Comparison of ENCODE assay signal across 13 mouse cellular contexts in the genomic region with DNA sequence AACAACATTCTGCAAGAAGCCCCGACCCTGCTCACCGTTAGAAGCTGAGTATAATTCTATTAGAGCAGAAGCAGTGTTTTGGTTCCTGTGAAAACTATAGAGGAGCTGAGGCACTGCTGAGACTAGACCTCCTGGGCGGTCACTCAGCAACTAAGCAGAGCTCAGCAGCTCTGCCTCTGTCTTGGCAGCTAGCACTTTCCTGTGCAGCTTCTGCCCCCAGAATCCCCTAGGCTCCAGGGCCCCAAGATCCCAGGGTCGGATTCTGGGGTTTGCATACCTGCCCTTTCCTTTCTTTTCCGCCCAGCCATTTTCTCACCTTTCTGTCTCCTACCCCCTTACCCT. TPM values are rescaled to one million over a fixed set of nuclear protein-coding genes. Genes with fewer than 3 reads are reported as not detected.
A peak's percentile ranks its signal among the peaks of the same experiment; 100 is the strongest.
DNase-seq lines count a peak whose midpoint lies in the region; ATAC-seq and TF ChIP-seq lines count a peak whose summit lies in the region.
"Had no signal": no experiment of that assay in that cellular context is flagged by ENCODE, and none has a peak within 500 bp of the region (broad histone marks: within the 10 kb centered on the region; RNA-seq: fewer than 3 reads in every experiment).

No protein-coding gene starts in this region.

- H3K4me3 ChIP-seq in forebrain, embryonic 11.5 days (ENCODE audit: low read depth, low read length), result 0 out of 2 replicates have a peak overlapping the region, but pooled peaks have one; percentile 29
- H3K4me3 ChIP-seq in forebrain, embryonic 14.5 days (ENCODE audit: low read depth, low read length), result no peak overlapping the region
- peak overlapping the region; percentile 54 for H3K4me3 ChIP-seq in midbrain, embryonic 10.5 days
- no peak overlapping the region for H3K4me3 ChIP-seq in midbrain, postnatal 0 days (ENCODE audit: low read depth, low read length)
- no peak overlapping the region for H3K4me3 ChIP-seq in limb, embryonic 11.5 days (ENCODE audit: low read depth, low read length)
- H3K4me3 ChIP-seq in neural tube, embryonic 13.5 days, result no peak overlapping the region

- no peak for ATAC-seq in forebrain, embryonic 11.5 days (replicated peaks; ENCODE audit: low FRiP score)
- no peak for ATAC-seq in forebrain, embryonic 14.5 days
- ATAC-seq in midbrain, postnatal 0 days (ENCODE audit: low FRiP score), result no peak
- no peak for ATAC-seq in limb, embryonic 11.5 days (ENCODE audit: insufficient number of reproducible peaks, low FRiP score, low TSS enrichment, low read depth)
- no peak for ATAC-seq in neural tube, embryonic 13.5 days (ENCODE audit: low read depth)
- ATAC-seq: activated CD4-positive, CD25-positive, alpha-beta regulatory T cell, adult 4 months; inflammation-experienced regulatory T-cells, adult 6 months had no signal

- 2% methylated on average over 5 of the region's 5 CpGs for WGBS in forebrain, embryonic 11.5 days
- WGBS in forebrain, embryonic 14.5 days, result 18% methylated on average over 5 of the region's 5 CpGs
- 1% methylated on average over 5 of the region's 5 CpGs for WGBS in midbrain, embryonic 10.5 days
- WGBS in midbrain, postnatal 0 days, result 22% methylated on average over 5 of the region's 5 CpGs
- 4% methylated on average over 5 of the region's 5 CpGs for WGBS in limb, embryonic 11.5 days
- 9% methylated on average over 5 of the region's 5 CpGs for WGBS in neural tube, embryonic 13.5 days

- DNase-seq in forebrain, embryonic 11.5 days (ENCODE audit: low spot score), result peak; percentile 57
- no peak for DNase-seq in forebrain, embryonic 14.5 days (ENCODE audit: low spot score)
- DNase-seq in midbrain, embryonic 10.5 days (ENCODE audit: low spot score), result peak; percentile 51
- DNase-seq in midbrain, postnatal 0 days (ENCODE audit: low spot score), result no peak
- DNase-seq in limb, embryonic 11.5 days (ENCODE audit: low spot score), result peak; percentile 52
- DNase-seq in Muller cell, postnatal 12 days (ENCODE audit: inconsistent ontology term), result no peak
- no peak for DNase-seq in urinary bladder, postnatal 4 days (ENCODE audit: low spot score in 2 of 2)
- DNase-seq: cerebellum, adult 8-10 months had no signal

- peak overlapping the region; percentile 60; the same call in 1 of the 2 replicates for H3K9ac ChIP-seq in forebrain, embryonic 11.5 days (ENCODE audit: low read length)
- no peak overlapping the region for H3K9ac ChIP-seq in forebrain, embryonic 14.5 days (ENCODE audit: low read length)
- no peak overlapping the region for H3K9ac ChIP-seq in midbrain, postnatal 0 days (replicated peaks; ENCODE audit: low read length, poor library complexity, severe bottlenecking)
- 0 out of 2 replicates have a peak overlapping the region, but pooled peaks have one; percentile 1 for H3K9ac ChIP-seq in limb, embryonic 11.5 days (ENCODE audit: low read length)
- no peak overlapping the region for H3K9ac ChIP-seq in neural tube, embryonic 13.5 days

- 0 out of 2 replicates have a peak overlapping the region, but pooled peaks have one; percentile 41 for H3K27ac ChIP-seq in forebrain, embryonic 11.5 days (ENCODE audit: low read depth, low read length)
- H3K27ac ChIP-seq in forebrain, embryonic 14.5 days (ENCODE audit: low read depth, low read length), result no peak overlapping the region
- peak overlapping the region; percentile 84 for H3K27ac ChIP-seq in midbrain, embryonic 10.5 days (replicated peaks)
- no peak overlapping the region for H3K27ac ChIP-seq in midbrain, postnatal 0 days (ENCODE audit: low read depth, low read length)
- peak overlapping the region; percentile 68 for H3K27ac ChIP-seq in limb, embryonic 11.5 days (replicated peaks; ENCODE audit: low read depth, low read length)
- H3K27ac ChIP-seq in neural tube, embryonic 13.5 days (replicated peaks), result no peak overlapping the region
- H3K27ac ChIP-seq: left cerebral cortex, adult 2 months had no signal

- H3K9me3 ChIP-seq in forebrain, embryonic 11.5 days (ENCODE audit: control insufficient read depth, low read length), result no peaks in the 10 kb centered on the region
- no peaks in the 10 kb centered on the region for H3K9me3 ChIP-seq in forebrain, embryonic 14.5 days (replicated peaks; ENCODE audit: control insufficient read depth, low read length)
- H3K9me3 ChIP-seq in midbrain, embryonic 10.5 days (replicated peaks), result no peaks in the 10 kb centered on the region
- no peaks in the 10 kb centered on the region for H3K9me3 ChIP-seq in midbrain, postnatal 0 days (ENCODE audit: low read length)
- no peaks in the 10 kb centered on the region for H3K9me3 ChIP-seq in limb, embryonic 11.5 days (ENCODE audit: control insufficient read depth, low read length)
- no peaks in the 10 kb centered on the region for H3K9me3 ChIP-seq in neural tube, embryonic 13.5 days

- H3K4me1 ChIP-seq in forebrain, embryonic 11.5 days (replicated peaks; ENCODE audit: control insufficient read depth, insufficient read depth, low read length), result peaks cover 15% of the 10 kb centered on the region; the same call in 1 of the 2 replicates
- H3K4me1 ChIP-seq in forebrain, embryonic 14.5 days (ENCODE audit: control insufficient read depth, insufficient read depth, low read length), result peaks cover 6% of the 10 kb centered on the region
- peaks cover 63% of the 10 kb centered on the region for H3K4me1 ChIP-seq in midbrain, embryonic 10.5 days
- no peaks in the 10 kb centered on the region for H3K4me1 ChIP-seq in midbrain, postnatal 0 days (ENCODE audit: insufficient read depth, low read length)
- H3K4me1 ChIP-seq in limb, embryonic 11.5 days (ENCODE audit: control insufficient read depth, insufficient read depth, low read length), result peaks cover 9% of the 10 kb centered on the region
- H3K4me1 ChIP-seq in neural tube, embryonic 13.5 days (replicated peaks), result peaks cover 40% of the 10 kb centered on the region

- peak overlapping the region; percentile 53; the same call in 1 of the 2 replicates for H3K4me2 ChIP-seq in forebrain, embryonic 11.5 days (ENCODE audit: low read depth, low read length, severe bottlenecking)
- H3K4me2 ChIP-seq in forebrain, embryonic 14.5 days (ENCODE audit: low read length), result no peak overlapping the region
- no peak overlapping the region for H3K4me2 ChIP-seq in midbrain, postnatal 0 days (ENCODE audit: low read depth, low read length, poor library complexity, severe bottlenecking)
- H3K4me2 ChIP-seq in limb, embryonic 11.5 days (ENCODE audit: low read depth, severe bottlenecking), result peak overlapping the region; percentile 53
- H3K4me2 ChIP-seq in neural tube, embryonic 13.5 days, result peak overlapping the region; percentile 54

- no peaks in the 10 kb centered on the region for H3K36me3 ChIP-seq in forebrain, embryonic 11.5 days (ENCODE audit: control insufficient read depth, insufficient read depth, low read length)
- no peaks in the 10 kb centered on the region for H3K36me3 ChIP-seq in forebrain, embryonic 14.5 days (ENCODE audit: control insufficient read depth, insufficient read depth, low read length)
- no peaks in the 10 kb centered on the region for H3K36me3 ChIP-seq in midbrain, embryonic 10.5 days
- H3K36me3 ChIP-seq in midbrain, postnatal 0 days (ENCODE audit: insufficient read depth, low read length), result no peaks in the 10 kb centered on the region
- H3K36me3 ChIP-seq in limb, embryonic 11.5 days (ENCODE audit: control insufficient read depth, insufficient read depth, low read length), result no peaks in the 10 kb centered on the region
- no peaks in the 10 kb centered on the region for H3K36me3 ChIP-seq in neural tube, embryonic 13.5 days

- H3K27me3 ChIP-seq in forebrain, embryonic 11.5 days (ENCODE audit: control insufficient read depth, insufficient read depth, low read length), result no peaks in the 10 kb centered on the region
- peaks cover 19% of the 10 kb centered on the region for H3K27me3 ChIP-seq in forebrain, embryonic 14.5 days (replicated peaks; ENCODE audit: control insufficient read depth, insufficient read depth, low read length)
- no peaks in the 10 kb centered on the region for H3K27me3 ChIP-seq in midbrain, embryonic 10.5 days (ENCODE audit: low read depth, poor library complexity, severe bottlenecking)
- H3K27me3 ChIP-seq in midbrain, postnatal 0 days (ENCODE audit: insufficient read depth, low read length), result peaks cover 6% of the 10 kb centered on the region
- H3K27me3 ChIP-seq in limb, embryonic 11.5 days (ENCODE audit: control insufficient read depth, insufficient read depth, low read length), result no peaks in the 10 kb centered on the region
- H3K27me3 ChIP-seq in neural tube, embryonic 13.5 days, result peaks cover 20% of the 10 kb centered on the region

- TF ChIP-seq CTCF in midbrain, postnatal 0 days (IDR thresholded peaks at IDR 0.05), result no peak

RNA-seq across cellular contexts. Expression of a gene that starts 13.1 kb away (rescaled TPM):
- 23.3 and 27.6 TPM in 2 replicates for polyA plus RNA-seq in forebrain, embryonic 11.5 days (2014; fragmentation: Nextera tagmentation; extraction: Ambion mirVana)
- polyA plus RNA-seq in forebrain, embryonic 14.5 days (2014; fragmentation: Nextera tagmentation; extraction: Ambion mirVana), result 3.7 and 4.3 TPM in 2 replicates
- polyA plus RNA-seq in midbrain, embryonic 10.5 days (2016; fragmentation: Nextera tagmentation; extraction: Ambion mirVana), result 37.9 and 52.7 TPM in 2 replicates
- 9.0 and 14.6 TPM in 2 replicates for total RNA-seq in midbrain, postnatal 0 days (2014; rRNA removed)
- 3.7 and 4.4 TPM in 2 replicates for polyA plus RNA-seq in midbrain, postnatal 0 days (2015; fragmentation: Nextera tagmentation; extraction: Ambion mirVana)
- polyA plus RNA-seq in limb, embryonic 11.5 days (2014; fragmentation: Nextera tagmentation; extraction: Ambion mirVana), result 26.1 and 29.7 TPM in 2 replicates
- 9.1 TPM in 2 replicates for polyA plus RNA-seq in neural tube, embryonic 13.5 days (2015; fragmentation: Nextera tagmentation; extraction: Ambion mirVana)
- total RNA-seq: megakaryocyte progenitor cell, adult 5-6 weeks had no signal

Comparison
In these comparisons a context has a peak if more than half of its experiments do, and no peak if none do; other contexts are left out.
1. DNase-seq: peak in forebrain, embryonic 11.5 days (single experiment), midbrain, embryonic 10.5 days (single experiment) and limb, embryonic 11.5 days (single experiment); none in forebrain, embryonic 14.5 days (single experiment), midbrain, postnatal 0 days (single experiment), Muller cell, postnatal 12 days (single experiment) and urinary bladder, postnatal 4 days (0 of 2).
2. H3K27ac ChIP-seq: peak in forebrain, embryonic 11.5 days (single experiment), midbrain, embryonic 10.5 days (single experiment) and limb, embryonic 11.5 days (single experiment); none in forebrain, embryonic 14.5 days (single experiment), midbrain, postnatal 0 days (single experiment) and neural tube, embryonic 13.5 days (single experiment).
3. H3K4me2 ChIP-seq: peak in forebrain, embryonic 11.5 days (single experiment), limb, embryonic 11.5 days (single experiment) and neural tube, embryonic 13.5 days (single experiment); none in forebrain, embryonic 14.5 days (single experiment) and midbrain, postnatal 0 days (single experiment).
4. H3K4me3 ChIP-seq: peak in forebrain, embryonic 11.5 days (single experiment) and midbrain, embryonic 10.5 days (single experiment); none in forebrain, embryonic 14.5 days (single experiment), midbrain, postnatal 0 days (single experiment), limb, embryonic 11.5 days (single experiment) and neural tube, embryonic 13.5 days (single experiment).
5. H3K9ac ChIP-seq: peak in forebrain, embryonic 11.5 days (single experiment) and limb, embryonic 11.5 days (single experiment); none in forebrain, embryonic 14.5 days (single experiment), midbrain, postnatal 0 days (single experiment) and neural tube, embryonic 13.5 days (single experiment).